Mouse (Mus musculus): ENCODE measurements around the gene Sobp.

DNA sequence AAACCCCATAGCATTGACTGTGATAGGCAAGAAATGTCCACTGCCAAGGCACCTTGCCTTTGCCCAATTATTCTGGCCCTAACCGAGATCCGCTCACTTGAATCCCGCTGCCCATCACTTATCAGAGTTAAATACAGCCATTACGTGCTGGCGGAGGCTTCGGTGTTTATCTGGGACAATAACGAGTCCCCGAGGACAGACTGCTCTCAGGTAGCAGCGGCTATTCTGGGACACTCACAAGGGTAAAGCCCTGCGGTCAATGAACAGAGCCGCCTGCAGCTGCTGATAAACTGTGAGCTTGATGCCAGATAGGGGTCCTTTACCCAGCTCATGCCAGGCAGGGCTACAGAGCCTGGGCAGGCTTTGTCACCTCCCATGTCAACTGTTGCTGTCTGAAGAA is 166.2 kb downstream of the Sobp start:
- TF ChIP-seq CTCF (IDR thresholded peaks at IDR 0.05; ENCODE audit: low read depth, low read length) (no peak), GATA2 (IDR thresholded peaks at IDR 0.05; ENCODE audit: borderline replicate concordance, low read depth, low read length) (no peak), GATA1 (IDR thresholded peaks at IDR 0.05; ENCODE audit: borderline replicate concordance, low read length) (no peak), TAL1 (conservative IDR thresholded peaks at IDR 0.05; ENCODE audit: low read depth, low read length) (no peak)
